Mouse (Mus musculus): ENCODE measurements at regions not wholly inside any gene's neighbourhood (a gene's known extent, or its start where the extent isn't known, plus 50 kb on each side); places are given as distances from the start of the nearest gene placed in this dataset.

GRCm38 (mm10) chr3:101213212-101213562 lies 74.6 kb downstream of the Cd2 start:
- TF ChIP-seq CTCF (IDR thresholded peaks at IDR 0.05; ENCODE audit: low read depth, low read length) (no peak), POLR2A (IDR thresholded peaks at IDR 0.05; ENCODE audit: extremely low read depth, insufficient read depth, low read length) (no peak)

All from liver, adult 2 months (tissue).